Mouse (Mus musculus) liver, adult 2 months (tissue): Measurements from ENCODE around the gene Cdc42bpa.

Experiments
- CTCF ChIP-seq: fragments of 200-500 bp; IDR thresholded peaks from 2 replicates; pipeline ENCODE4 v1.5.1; 2011; ENCODE audit warnings: low read depth, low read length, control low read depth
- POLR2A ChIP-seq: fragments of 200-500 bp; IDR thresholded peaks from 2 replicates; pipeline ENCODE4 v1.6.1; 2011; ENCODE audit warnings: low read length, control low read depth; ENCODE audit not compliant: insufficient read depth; ENCODE audit errors: extremely low read depth

- TF ChIP-seq POLR2A (no peak), CTCF (no peak)
Observed at GRCm38 (mm10) chr1:180140970-180141369, 180.7 kb downstream of the Cdc42bpa start.
